ENCODE assay signal across 20 mouse cellular contexts in the genomic region with DNA sequence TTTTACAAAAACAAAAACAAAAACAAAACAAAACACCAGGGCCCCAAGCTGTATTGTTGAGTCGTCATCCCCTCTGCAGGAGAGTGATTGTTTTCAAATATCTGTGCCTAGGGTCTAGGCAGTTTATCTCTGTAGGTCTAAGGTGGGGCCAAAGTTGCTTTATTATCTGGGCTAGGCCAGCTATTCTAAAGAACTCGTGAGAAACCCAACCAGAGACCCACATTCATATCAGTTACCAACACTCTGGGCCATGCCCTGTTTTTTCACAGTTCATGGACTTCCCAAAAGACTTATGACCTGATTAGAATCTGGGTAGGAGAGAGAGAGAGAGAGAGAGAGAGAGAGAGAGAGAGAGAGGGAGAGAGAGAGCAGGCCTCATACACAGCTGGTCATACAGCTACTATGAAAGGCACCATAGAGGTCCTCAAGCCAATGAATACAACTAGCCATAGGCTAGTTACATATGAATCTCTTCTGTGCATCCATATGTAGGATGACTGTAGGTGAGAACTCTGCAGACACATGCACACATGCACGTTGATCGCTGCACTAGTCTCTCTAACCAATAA. TPM values are rescaled to one million over a fixed set of nuclear protein-coding genes. Genes with fewer than 3 reads are reported as not detected.
DNase-seq lines count a peak whose midpoint lies in the region; ATAC-seq and TF ChIP-seq lines count a peak whose summit lies in the region.
"Had no signal": no experiment of that assay in that cellular context is flagged by ENCODE, and none has a peak within 500 bp of the region (broad histone marks: within the 10 kb centered on the region; RNA-seq: fewer than 3 reads in every experiment).

No protein-coding gene starts in this region.

- H3K27me3 ChIP-seq in intestine, embryonic 15.5 days (replicated peaks): no peaks in the 10 kb centered on the region
- H3K27me3 ChIP-seq in intestine, postnatal 0 days (replicated peaks; ENCODE audit: control insufficient read depth, insufficient read depth, low read length): no peaks in the 10 kb centered on the region
- H3K27me3 ChIP-seq in MEL (ENCODE audit: control insufficient read depth in 1 of 2, insufficient read depth in 2 of 2, low read length in 2 of 2): no peaks in the 10 kb centered on the region
- H3K27me3 ChIP-seq in liver, embryonic 15.5 days: no peaks in the 10 kb centered on the region
- H3K27me3 ChIP-seq: CH12.LX; embryonic facial prominence, embryonic 12.5 days; forebrain, embryonic 15.5 days; hindbrain, embryonic 12.5 days had no signal

- H3K9ac ChIP-seq in intestine, embryonic 15.5 days: no peak overlapping the region
- no peak overlapping the region for H3K9ac ChIP-seq in intestine, postnatal 0 days (ENCODE audit: low read depth, low read length)
- H3K9ac ChIP-seq in MEL (ENCODE audit: control insufficient read depth, low read depth, low read length, poor library complexity, severe bottlenecking): no peak overlapping the region
- no peak overlapping the region for H3K9ac ChIP-seq in liver, embryonic 15.5 days
- H3K9ac ChIP-seq: embryonic facial prominence, embryonic 12.5 days; forebrain, embryonic 15.5 days; hindbrain, embryonic 12.5 days had no signal

- no peak overlapping the region for H3K4me2 ChIP-seq in intestine, embryonic 15.5 days (replicated peaks)
- H3K4me2 ChIP-seq in intestine, postnatal 0 days (replicated peaks; ENCODE audit: low read depth): no peak overlapping the region
- no peak overlapping the region for H3K4me2 ChIP-seq in liver, embryonic 15.5 days
- H3K4me2 ChIP-seq: embryonic facial prominence, embryonic 12.5 days; forebrain, embryonic 15.5 days; hindbrain, embryonic 12.5 days had no signal

- no peak overlapping the region for H3K27ac ChIP-seq in intestine, embryonic 15.5 days
- no peak overlapping the region for H3K27ac ChIP-seq in intestine, postnatal 0 days (ENCODE audit: low read depth, low read length)
- peak overlapping the region; percentile 32 for H3K27ac ChIP-seq in MEL (ENCODE audit: control insufficient read depth, low read depth, low read length)
- no peak overlapping the region for H3K27ac ChIP-seq in liver, embryonic 15.5 days (replicated peaks)
- H3K27ac ChIP-seq: embryonic facial prominence, embryonic 12.5 days; forebrain, embryonic 15.5 days; heart, embryonic 10.5 days; hindbrain, embryonic 12.5 days had no signal

- H3K4me1 ChIP-seq in intestine, embryonic 15.5 days (replicated peaks): no peaks in the 10 kb centered on the region
- no peaks in the 10 kb centered on the region for H3K4me1 ChIP-seq in intestine, postnatal 0 days (replicated peaks; ENCODE audit: control insufficient read depth, insufficient read depth, low read length)
- peaks cover 7 to 15% of the 10 kb centered on the region in 2 experiments; a peak in 3 of 4 replicates for H3K4me1 ChIP-seq in MEL (ENCODE audit: control insufficient read depth in 1 of 2, insufficient read depth in 2 of 2, low read length in 2 of 2)
- H3K4me1 ChIP-seq in liver, embryonic 15.5 days (replicated peaks): peaks cover 12% of the 10 kb centered on the region
- H3K4me1 ChIP-seq: embryonic facial prominence, embryonic 12.5 days; forebrain, embryonic 15.5 days; heart, embryonic 10.5 days; hindbrain, embryonic 12.5 days had no signal

- ATAC-seq in intestine, embryonic 15.5 days: peak; percentile 43; the same call in 1 of the 2 replicates
- ATAC-seq in intestine, postnatal 0 days: no peak
- peak; percentile 43 for ATAC-seq in common myeloid progenitor, adult 5-6 weeks (replicated peaks; ENCODE audit: low read depth, poor library complexity, severe bottlenecking)
- peak; percentile 68 for ATAC-seq in liver, embryonic 15.5 days (ENCODE audit: insufficient read depth)
- ATAC-seq: forebrain, embryonic 15.5 days; hindbrain, embryonic 16.5 days had no signal

- no peak for TF ChIP-seq POLR2A in MEL (IDR thresholded peaks at IDR 0.05; ENCODE audit: control insufficient read depth in 1 of 2, insufficient read depth in 1 of 2, low read depth in 1 of 2, low read length in 2 of 2, poor library complexity in 1 of 2)

- no peaks in the 10 kb centered on the region for H3K36me3 ChIP-seq in intestine, embryonic 15.5 days
- H3K36me3 ChIP-seq in intestine, postnatal 0 days (ENCODE audit: control insufficient read depth, insufficient read depth): no peaks in the 10 kb centered on the region
- H3K36me3 ChIP-seq in MEL (ENCODE audit: control insufficient read depth in 1 of 2, insufficient read depth in 2 of 2, low read length in 2 of 2): peaks cover 0 to 11% of the 10 kb centered on the region in 2 experiments; a peak in 2 of 4 replicates
- H3K36me3 ChIP-seq in liver, embryonic 15.5 days (replicated peaks): no peaks in the 10 kb centered on the region
- H3K36me3 ChIP-seq: embryonic facial prominence, embryonic 12.5 days; forebrain, embryonic 15.5 days; heart, embryonic 10.5 days; hindbrain, embryonic 12.5 days had no signal

- H3K4me3 ChIP-seq in intestine, embryonic 15.5 days (replicated peaks): no peak overlapping the region
- H3K4me3 ChIP-seq in intestine, postnatal 0 days (ENCODE audit: low read depth, low read length): no peak overlapping the region
- no peak overlapping the region for H3K4me3 ChIP-seq in MEL (ENCODE audit: control insufficient read depth in 1 of 2, insufficient read depth in 1 of 2, low read depth in 2 of 2, low read length in 2 of 2)
- no peak overlapping the region for H3K4me3 ChIP-seq in liver, embryonic 15.5 days (replicated peaks)
- H3K4me3 ChIP-seq: embryonic facial prominence, embryonic 12.5 days; forebrain, embryonic 15.5 days; heart, embryonic 10.5 days; hindbrain, embryonic 12.5 days had no signal

- H3K79me2 ChIP-seq in MEL (ENCODE audit: control insufficient read depth, insufficient read depth, low read length, poor library complexity): no peaks in the 10 kb centered on the region

- no peaks in the 10 kb centered on the region for H3K9me3 ChIP-seq in intestine, embryonic 15.5 days
- H3K9me3 ChIP-seq in intestine, postnatal 0 days (ENCODE audit: control insufficient read depth): no peaks in the 10 kb centered on the region
- H3K9me3 ChIP-seq in MEL (replicated peaks; ENCODE audit: insufficient read depth, low read length): no peaks in the 10 kb centered on the region
- H3K9me3 ChIP-seq in liver, embryonic 15.5 days (replicated peaks): no peaks in the 10 kb centered on the region
- H3K9me3 ChIP-seq: embryonic facial prominence, embryonic 12.5 days; forebrain, embryonic 15.5 days; heart, embryonic 10.5 days; hindbrain, embryonic 12.5 days had no signal

- peak; percentile 45 for DNase-seq in MEL (ENCODE audit: low read depth, low spot score)
- DNase-seq in ovary, postnatal 14 days (ENCODE audit: low spot score): no peak
- DNase-seq in layer of hippocampus, adult 9-10 months (ENCODE audit: low spot score): no peak
- no peak for DNase-seq in cerebellum, postnatal 4 days (ENCODE audit: low spot score in 2 of 2)
- DNase-seq: adrenal gland, adult 2 months; adrenal gland, postnatal 25 days; cerebellum, adult 2 months; cerebellum, postnatal 10 days; heart, adult 18-20 months; heart, postnatal 4 days had no signal

- no peak for TF ChIP-seq CTCF in intestine, postnatal 0 days (IDR thresholded peaks at IDR 0.05; ENCODE audit: low read depth)
- no peak for TF ChIP-seq CTCF in MEL (IDR thresholded peaks at IDR 0.05 in 2 of 3, conservative IDR thresholded peaks at IDR 0.05 in 1 of 3; ENCODE audit: control insufficient read depth in 1 of 3, insufficient read depth in 1 of 3, low read depth in 2 of 3, low read length in 3 of 3, poor library complexity in 1 of 3, severe bottlenecking in 1 of 3)

- WGBS in intestine, embryonic 15.5 days: 74% methylated on average over 4 of the region's 4 CpGs
- WGBS in intestine, postnatal 0 days: 67% methylated on average over 4 of the region's 4 CpGs
- 48% methylated on average over 4 of the region's 4 CpGs for WGBS in liver, embryonic 15.5 days (ENCODE audit: insufficient replicate concordance)

- TF ChIP-seq EP300 in MEL (IDR thresholded peaks at IDR 0.05; ENCODE audit: low read depth in 1 of 2, low read length in 2 of 2): peak; percentile 81 to 89

- no peak for TF ChIP-seq RAD21 in MEL (IDR thresholded peaks at IDR 0.05; ENCODE audit: low read depth, low read length)

TF ChIP-seq in MEL, 35 proteins besides CTCF, POLR2A, EP300 and RAD21 (continues in another document):
- TF ChIP-seq USF2 (IDR thresholded peaks at IDR 0.05; ENCODE audit: borderline replicate concordance in 1 of 2, insufficient read depth in 1 of 2, low read depth in 1 of 2, low read length in 2 of 2): no peak
- TF ChIP-seq ELF1 (IDR thresholded peaks at IDR 0.05; ENCODE audit: low read depth, low read length): 0 out of 2 replicates have a peak, but pooled peaks have one; percentile 24
- peak; percentile 37; the same call in 1 of the 2 replicates for TF ChIP-seq MAFK (IDR thresholded peaks at IDR 0.05; ENCODE audit: borderline replicate concordance, low read depth, low read length)
- peak; percentile 62 for TF ChIP-seq GATA1 (IDR thresholded peaks at IDR 0.05; ENCODE audit: low read depth, low read length)
- TF ChIP-seq BHLHE40 (IDR thresholded peaks at IDR 0.05; ENCODE audit: borderline replicate concordance, low read depth, low read length): peak; percentile 75
- TF ChIP-seq TCF12 (IDR thresholded peaks at IDR 0.05; ENCODE audit: low read depth, low read length): peak; percentile 91
- peak; percentile 75 for TF ChIP-seq ZNF384 (IDR thresholded peaks at IDR 0.05; ENCODE audit: low read depth, low read length)
- TF ChIP-seq SIN3A (IDR thresholded peaks at IDR 0.05; ENCODE audit: low read length): peak; percentile 43; the same call in 1 of the 2 replicates
- no peak for TF ChIP-seq HCFC1 (IDR thresholded peaks at IDR 0.05; ENCODE audit: low read depth, low read length)
- no peak for TF ChIP-seq ZC3H11A (IDR thresholded peaks at IDR 0.05; ENCODE audit: low read depth, low read length)
- peak; percentile 89 for TF ChIP-seq RCOR1 (IDR thresholded peaks at IDR 0.05; ENCODE audit: low read depth, low read length)
- peak; percentile 65 for TF ChIP-seq MAZ (IDR thresholded peaks at IDR 0.05; ENCODE audit: low read depth, low read length)
- TF ChIP-seq ETS1 (IDR thresholded peaks at IDR 0.05; ENCODE audit: low read depth, low read length): peak; percentile 76
- no peak for TF ChIP-seq GABPA (IDR thresholded peaks at IDR 0.05; ENCODE audit: low read depth, low read length)
- peak; percentile 93; the same call in 1 of the 2 replicates for TF ChIP-seq JUND (IDR thresholded peaks at IDR 0.05; ENCODE audit: low read depth, low read length)
- no peak for TF ChIP-seq ZKSCAN1 (IDR thresholded peaks at IDR 0.05; ENCODE audit: low read depth, low read length)

RNA-seq across cellular contexts. Expression of gene Btg1, which starts 9.1 kb away (rescaled TPM):
- polyA plus RNA-seq in intestine, embryonic 15.5 days (2015; fragmentation: Nextera tagmentation; extraction: Ambion mirVana): 43.9 and 47.9 TPM in 2 replicates
- 29.5 and 30.1 TPM in 2 replicates for polyA plus RNA-seq in intestine, postnatal 0 days (2015; fragmentation: Nextera tagmentation; extraction: Ambion mirVana)
- total RNA-seq in MEL (2012; rRNA removed): 2.0 and 3.6 TPM in 2 replicates
- 1 to 10 TPM in 1 of 2 experiments, not detected in 1; 4.8 TPM for polyA plus RNA-seq in MEL (2012; ENCODE audit: insufficient read depth in 1 of 2, insufficient read length in 2 of 2, low read depth in 1 of 2, low replicate concordance in 2 of 2, missing spikeins in 1 of 2)
- 41.2 and 44.4 TPM in 2 replicates for total RNA-seq in common myeloid progenitor, adult 5-6 weeks (2017)
- polyA plus RNA-seq in liver, embryonic 15.5 days (2015; fragmentation: Nextera tagmentation; extraction: Ambion mirVana): 9.5 and 11.6 TPM in 2 replicates
